Mouse (Mus musculus) testis, adult 2 months (tissue): ENCODE measurements around the gene Sbk3. TPM values are rescaled to one million over a fixed set of nuclear protein-coding genes. Genes with fewer than 3 reads are reported as not detected.

Source experiments
- H3K27ac ChIP-seq: fragments of 200-500 bp; 2 replicates; pipeline ENCODE4 v1.5.1; 2012; ENCODE audit warnings: low read depth, low read length; ENCODE audit not compliant: control insufficient read depth, insufficient read depth
- H3K27me3 ChIP-seq: fragments of 200-500 bp; 2 replicates; pipeline ENCODE4 v1.6.1; 2012; ENCODE audit warnings: mild to moderate bottlenecking, low read length, moderate library complexity; ENCODE audit not compliant: control insufficient read depth, insufficient read depth
- H3K36me3 ChIP-seq: fragments of 200-500 bp; 2 replicates; pipeline ENCODE4 v1.6.1; 2012; ENCODE audit warnings: mild to moderate bottlenecking, low read length; ENCODE audit not compliant: control insufficient read depth, insufficient read depth
- H3K4me1 ChIP-seq: fragments of 200-500 bp; 2 replicates; pipeline ENCODE4 v1.6.1; 2012; ENCODE audit warnings: low read length; ENCODE audit not compliant: control insufficient read depth, insufficient read depth
- H3K4me3 ChIP-seq: fragments of 200-500 bp; 2 replicates; pipeline ENCODE4 v1.5.1; 2012; ENCODE audit warnings: low read depth, mild to moderate bottlenecking, low read length, moderate library complexity, mixed read lengths; ENCODE audit not compliant: control insufficient read depth
- CTCF ChIP-seq: fragments of 200-500 bp; IDR thresholded peaks from 2 replicates; pipeline ENCODE4 v1.5.1; 2012; ENCODE audit warnings: low read depth, mild to moderate bottlenecking, inconsistent platforms, low read length, moderate library complexity; ENCODE audit not compliant: control insufficient read depth, insufficient read depth, insufficient replicate concordance
- POLR2A ChIP-seq: fragments of 200-500 bp; IDR thresholded peaks from 2 replicates; pipeline ENCODE4 v1.6.1; 2012; ENCODE audit warnings: low read depth, mild to moderate bottlenecking, inconsistent platforms, low read length, moderate library complexity; ENCODE audit not compliant: control insufficient read depth
- polyA plus RNA-seq: library from polyadenylated mRNA; depleted of rRNA; stranded (reverse); fragments of >200 nt; gene quantifications from 2 replicates; pipeline ENCODE4 v1.2.3, GENCODE M21; 2012

The Sbk3 gene
- polyA plus RNA-seq, 1 experiment: 0.27 TPM

GRCm38 (mm10) chr7:4926849-4927248 lies 44.1 kb downstream of the Sbk3 start:
- Histone ChIP-seq H3K27me3 (no peaks in the 10 kb centered on the region), H3K27ac (no peak overlapping the region), H3K4me3 (no peak overlapping the region), H3K36me3 (no peaks in the 10 kb centered on the region), H3K4me1 (peaks cover 25% of the 10 kb centered on the region)
- TF ChIP-seq POLR2A (no peak), CTCF (no peak)

DNA sequence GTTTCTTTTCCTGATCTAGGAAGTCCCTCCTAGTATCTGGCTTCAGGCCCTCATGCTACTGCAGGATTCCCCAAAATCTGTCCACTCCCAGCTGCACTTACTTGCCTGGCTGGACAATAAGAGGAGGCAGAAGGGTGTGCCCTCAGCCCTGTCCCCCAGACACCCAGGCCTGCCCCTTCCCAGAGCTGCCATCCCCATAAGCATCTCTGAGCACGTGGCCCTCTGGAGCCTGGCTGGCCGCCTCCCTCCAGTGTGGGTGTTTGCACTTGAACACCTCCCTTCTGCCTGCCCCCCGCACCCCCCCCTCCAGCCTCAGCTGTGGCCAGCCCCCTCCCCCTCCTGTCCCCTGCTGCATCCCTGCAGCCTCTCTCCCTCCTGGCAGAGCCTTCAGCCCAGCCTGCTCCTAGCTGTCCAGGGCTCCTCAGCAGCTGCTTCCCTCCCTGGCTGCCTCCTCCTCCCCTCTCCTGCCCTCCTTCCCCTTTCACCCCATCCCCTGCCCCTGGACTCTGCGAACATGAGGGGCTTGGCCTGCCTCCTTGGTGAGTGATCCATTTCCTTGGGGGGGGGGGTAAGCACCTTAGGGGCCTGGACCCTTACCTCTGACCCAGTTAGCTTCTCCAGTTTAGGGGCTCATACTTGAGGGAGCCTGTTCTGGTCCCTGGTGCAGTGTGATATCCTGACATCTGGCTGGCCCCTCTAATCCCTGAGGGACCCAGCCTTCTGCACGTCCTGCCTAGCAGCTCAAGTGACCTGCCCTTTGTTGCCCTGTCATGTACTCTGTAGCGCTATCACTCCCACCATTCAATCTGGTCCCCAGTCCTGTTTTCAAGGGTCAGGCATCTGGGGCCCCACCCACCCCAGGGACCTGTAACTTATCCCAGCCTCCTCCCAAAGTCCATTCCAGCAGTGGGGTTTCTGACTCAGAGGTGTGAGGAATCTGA lies 45.3 kb downstream of the Sbk3 start, which contains the start of gene Ssc5d:
Gene Ssc5d, plus strand, starts transcription at position 345 of the 941 bp plus-strand sequence.
- Histone ChIP-seq H3K4me1 (peaks cover 36% of the 10 kb centered on the region), H3K27me3 (no peaks in the 10 kb centered on the region), H3K36me3 (no peaks in the 10 kb centered on the region), H3K27ac (peak within 1 kb of the TSS; percentile 29; the same call in 1 of the 2 replicates), H3K4me3 (no peak within 1 kb of the TSS)
- TF ChIP-seq POLR2A (no peak), CTCF (no peak)

DNA sequence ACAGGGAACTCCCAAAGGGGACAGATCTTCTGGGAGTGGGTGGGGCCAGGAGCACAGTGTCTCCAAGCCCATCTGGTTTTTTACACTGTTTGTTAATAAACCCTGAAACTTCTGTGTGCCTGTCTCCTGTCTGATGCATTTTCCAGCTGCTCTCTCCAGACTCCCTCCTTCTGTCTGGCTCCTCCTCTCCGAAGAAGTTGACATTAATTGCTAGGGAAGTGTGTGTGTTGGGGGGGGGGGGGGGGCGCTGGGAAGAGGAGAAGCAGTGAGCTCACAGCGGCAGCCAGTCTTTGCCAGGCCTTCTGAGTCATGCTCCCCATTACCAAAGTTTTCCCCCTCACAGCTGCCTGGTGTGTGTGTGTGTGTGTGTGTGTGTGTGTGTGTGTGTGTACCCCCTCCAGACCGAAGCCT lies 46.1 kb downstream of the Sbk3 start:
- Histone ChIP-seq H3K36me3 (no peaks in the 10 kb centered on the region), H3K27me3 (no peaks in the 10 kb centered on the region), H3K4me1 (peaks cover 43% of the 10 kb centered on the region), H3K27ac (peak overlapping the region; percentile 29; the same call in 1 of the 2 replicates), H3K4me3 (no peak overlapping the region)
- TF ChIP-seq POLR2A (no peak), CTCF (no peak)

- TF ChIP-seq POLR2A: 0 out of 2 replicates have a peak, but pooled peaks have one; percentile 6
- no peak for TF ChIP-seq CTCF
- Histone ChIP-seq H3K36me3 (no peaks in the 10 kb centered on the region), H3K4me1 (peaks cover 43% of the 10 kb centered on the region), H3K27me3 (no peaks in the 10 kb centered on the region), H3K27ac (peak overlapping the region; percentile 29; the same call in 1 of the 2 replicates), H3K4me3 (no peak overlapping the region)
These were observed 46.5 kb downstream of the Sbk3 start for GRCm38 (mm10) chr7:4924483-4924882.

DNA sequence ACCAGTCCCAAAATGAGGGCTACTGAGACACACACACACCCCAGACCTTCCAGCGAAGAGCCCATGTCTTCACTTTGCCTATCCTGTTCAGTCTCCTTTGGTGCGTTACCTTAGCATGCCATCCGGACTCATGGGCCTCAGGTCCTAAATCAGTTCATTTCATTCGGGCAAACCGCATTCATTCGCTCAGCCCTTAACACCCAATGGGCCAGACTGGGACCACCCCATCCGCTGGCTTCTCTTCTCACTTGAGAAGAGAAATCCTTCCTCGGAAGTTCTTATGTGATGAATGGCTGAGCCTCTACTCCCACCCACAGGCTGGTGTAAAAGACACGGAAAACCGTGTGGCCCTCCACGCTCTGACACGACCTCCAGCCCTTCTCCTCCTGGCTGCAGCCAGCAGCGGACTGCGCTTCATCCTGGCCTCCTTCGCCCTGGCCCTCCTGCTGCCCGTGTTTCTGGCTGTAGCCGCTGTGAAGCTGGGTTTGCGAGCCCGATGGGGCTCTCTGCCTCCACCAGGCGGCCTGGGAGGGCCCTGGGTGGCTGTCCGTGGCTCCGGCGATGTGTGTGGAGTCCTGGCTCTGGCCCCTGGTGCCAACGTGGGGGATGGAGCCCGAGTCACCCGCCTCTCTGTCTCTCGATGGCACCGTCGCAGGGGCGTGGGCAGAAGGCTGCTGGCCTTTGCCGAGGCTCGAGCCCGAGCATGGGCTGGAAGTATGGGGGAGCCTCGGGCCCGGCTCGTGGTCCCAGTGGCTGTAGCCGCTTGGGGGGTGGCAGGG lies 47.2 kb downstream of the Sbk3 start:
- 0 out of 2 replicates have a peak, but pooled peaks have one; percentile 10 for TF ChIP-seq POLR2A
- peak; percentile 25; the same call in 1 of the 2 replicates for TF ChIP-seq CTCF
- Histone ChIP-seq H3K36me3 (no peaks in the 10 kb centered on the region), H3K4me3 (peak overlapping the region; percentile 94), H3K27ac (peak overlapping the region; percentile 59), H3K27me3 (no peaks in the 10 kb centered on the region), H3K4me1 (peaks cover 46% of the 10 kb centered on the region)

DNA sequence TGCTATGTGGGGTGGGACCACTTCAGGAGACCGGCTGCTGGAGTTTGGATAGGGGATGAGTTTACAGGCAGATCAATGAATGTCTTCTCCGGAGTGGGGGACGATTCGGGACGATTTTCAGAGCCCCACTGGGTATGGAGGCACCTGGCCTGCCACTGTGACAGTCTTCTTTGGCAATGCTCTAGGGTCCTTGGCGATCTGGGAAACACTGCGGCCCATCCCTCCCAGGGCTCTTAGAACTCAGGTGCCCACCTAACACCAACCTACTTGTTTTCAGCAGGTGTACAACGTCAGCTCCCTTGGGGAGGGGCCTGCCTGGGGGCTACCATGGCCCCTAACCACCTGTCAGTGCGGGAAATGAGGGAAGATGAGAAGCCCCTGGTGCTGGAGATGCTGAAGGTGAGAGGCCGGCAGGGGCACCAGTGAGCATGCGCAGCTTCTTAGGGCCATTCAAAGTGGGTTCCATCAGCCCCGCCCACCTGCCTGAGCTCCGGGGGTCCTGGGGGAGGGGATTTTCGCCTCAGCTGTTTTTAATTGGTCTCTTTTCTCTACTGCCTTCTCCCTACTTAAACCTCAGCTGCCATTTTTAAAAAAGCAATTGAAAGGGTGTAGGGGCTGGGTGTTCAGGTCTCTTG lies 47.9 kb downstream of the Sbk3 start:
- Histone ChIP-seq H3K36me3 (no peaks in the 10 kb centered on the region), H3K27me3 (no peaks in the 10 kb centered on the region), H3K4me3 (peak overlapping the region; percentile 94), H3K27ac (peak overlapping the region; percentile 59), H3K4me1 (peaks cover 46% of the 10 kb centered on the region)
- TF ChIP-seq CTCF (no peak), POLR2A (no peak)
